ENCODE assay signal across 15 mouse cellular contexts in the genomic region with DNA sequence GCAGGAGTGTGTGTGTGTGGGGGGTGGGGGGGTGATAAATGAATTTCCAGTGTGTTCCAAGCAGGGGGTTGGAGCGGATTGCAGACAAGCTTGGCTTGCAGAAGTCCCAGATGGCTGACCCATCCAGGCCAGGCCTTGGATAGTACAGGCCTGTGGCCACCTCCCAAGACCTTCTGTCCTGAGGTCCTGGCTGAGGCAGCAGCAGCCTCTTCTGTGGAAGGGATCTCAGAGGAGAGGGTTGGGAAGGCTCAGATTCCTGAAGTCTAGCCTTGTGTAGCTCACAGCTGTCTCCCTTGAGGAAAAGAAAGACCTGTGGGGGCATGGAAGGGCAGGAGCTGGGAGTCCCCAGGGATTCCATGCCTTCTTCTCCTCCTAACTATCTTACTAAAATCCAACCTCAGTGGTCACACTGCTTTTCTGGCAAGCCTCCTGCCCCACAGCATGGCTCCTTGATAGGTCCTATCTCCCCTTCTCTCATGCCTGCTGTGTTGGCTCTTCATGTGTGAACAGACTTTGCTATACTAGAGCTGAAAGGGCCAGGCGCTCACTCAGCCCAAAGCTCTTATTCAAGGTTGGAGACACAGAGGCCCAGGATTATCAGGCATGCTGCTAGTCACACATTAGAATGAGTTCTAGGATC. TPM values are rescaled to one million over a fixed set of nuclear protein-coding genes. Genes with fewer than 3 reads are reported as not detected.
A peak's percentile ranks its signal among the peaks of the same experiment; 100 is the strongest.
DNase-seq lines count a peak whose midpoint lies in the region; ATAC-seq lines count a peak whose summit lies in the region.
"Had no signal": no experiment of that assay in that cellular context is flagged by ENCODE, and none has a peak within 500 bp of the region (broad histone marks: within the 10 kb centered on the region; RNA-seq: fewer than 3 reads in every experiment).

No protein-coding gene starts in this region.

- intact Hi-C loops in heart, postnatal 36 days (cut with DNase I): no loop called here

- H3K27me3 ChIP-seq in kidney, embryonic 15.5 days: 0 out of 2 replicates have a peak, but pooled peaks cover 5% of the 10 kb centered on the region
- H3K27me3 ChIP-seq: intestine, embryonic 15.5 days; limb, embryonic 12.5 days; midbrain, embryonic 12.5 days had no signal

- WGBS in kidney, embryonic 15.5 days: 79% methylated on average over 2 of the region's 2 CpGs

- peak; percentile 44 for DNase-seq in kidney, postnatal 10 days
- DNase-seq in cerebellum, adult 18-20 months: peak; percentile 66 to 77
- DNase-seq in gastrocnemius, adult 18-20 months (ENCODE audit: low spot score): peak; percentile 67
- peak; percentile 35 to 43 for DNase-seq in heart, postnatal 36 days
- no peak for DNase-seq in retina, embryonic 14.5 days (ENCODE audit: low spot score)
- no peak for DNase-seq in thymus, adult 18-20 months
- DNase-seq: forebrain, postnatal 0 days; liver, postnatal 0 days; retina, postnatal 1 day; thymus, postnatal 14 days had no signal

- no peaks in the 10 kb centered on the region for H3K9me3 ChIP-seq in kidney, embryonic 15.5 days (replicated peaks)
- H3K9me3 ChIP-seq: intestine, embryonic 15.5 days; limb, embryonic 12.5 days; midbrain, embryonic 12.5 days had no signal

- H3K4me2 ChIP-seq in kidney, embryonic 15.5 days: no peak overlapping the region
- H3K4me2 ChIP-seq: intestine, embryonic 15.5 days; limb, embryonic 12.5 days; midbrain, embryonic 12.5 days had no signal

- peaks cover 13% of the 10 kb centered on the region for H3K4me1 ChIP-seq in kidney, embryonic 15.5 days

- H3K9ac ChIP-seq in kidney, embryonic 15.5 days: no peak overlapping the region
- H3K9ac ChIP-seq: forebrain, postnatal 0 days; intestine, embryonic 15.5 days; limb, embryonic 12.5 days; liver, postnatal 0 days; midbrain, embryonic 12.5 days had no signal

- no peaks in the 10 kb centered on the region for H3K36me3 ChIP-seq in kidney, embryonic 15.5 days
- H3K36me3 ChIP-seq: intestine, embryonic 15.5 days; limb, embryonic 12.5 days; midbrain, embryonic 12.5 days had no signal

- H3K27ac ChIP-seq in kidney, embryonic 15.5 days: no peak overlapping the region
- H3K27ac ChIP-seq: intestine, embryonic 15.5 days; layer of hippocampus, adult 2 months; limb, embryonic 12.5 days; midbrain, embryonic 12.5 days had no signal

- H3K4me3 ChIP-seq in kidney, embryonic 15.5 days (replicated peaks): no peak overlapping the region
- H3K4me3 ChIP-seq: intestine, embryonic 15.5 days; layer of hippocampus, adult 2 months; limb, embryonic 12.5 days; midbrain, embryonic 12.5 days had no signal

- no peak for ATAC-seq in kidney, embryonic 15.5 days (replicated peaks; ENCODE audit: low FRiP score)
- ATAC-seq: forebrain, postnatal 0 days; intestine, embryonic 15.5 days had no signal

RNA-seq across cellular contexts. Expression of a gene that starts 3.3 kb away (rescaled TPM):
- 0.66 and 1.1 TPM in 2 replicates for polyA plus RNA-seq in kidney, embryonic 15.5 days (2015; fragmentation: Nextera tagmentation; extraction: Ambion mirVana)
- total RNA-seq in gastrocnemius, adult 18-20 months (2021): 10 to 100 TPM; 20.6 to 30.0 TPM
- 1 to 10 TPM; 3.9 to 5.6 TPM for total RNA-seq in heart, postnatal 36 days (2021)

RNA-seq across cellular contexts. Expression of a gene that starts 32.3 kb away (rescaled TPM):
- polyA plus RNA-seq in kidney, embryonic 15.5 days (2015; fragmentation: Nextera tagmentation; extraction: Ambion mirVana): 50.6 and 53.5 TPM in 2 replicates
- 10 to 100 TPM; 61.6 to 63.1 TPM for total RNA-seq in gastrocnemius, adult 18-20 months (2021)
- 100 to 1,000 TPM; 127 to 134 TPM for total RNA-seq in heart, postnatal 36 days (2021)

Comparison
In these comparisons a context has a peak if more than half of its experiments do, and no peak if none do; other contexts are left out.
1. DNase-seq: peak in kidney, postnatal 10 days (single experiment), cerebellum, adult 18-20 months (2 of 2), gastrocnemius, adult 18-20 months (single experiment) and heart, postnatal 36 days (2 of 2); none in retina, embryonic 14.5 days (single experiment) and thymus, adult 18-20 months (0 of 2).